Mouse (Mus musculus): Measurements from ENCODE around the gene Tsen34.
A peak's percentile ranks its signal among the peaks of the same experiment; 100 is the strongest.
"Not testable (repeated sequence)": the region's sequence is repeated elsewhere in the genome, so short reads cannot be mapped to it uniquely, and the experiment has no call there.

The Tsen34 gene

GRCm38 (mm10) chr7:3685400-3686187, 7.1 kb upstream of the Tsen34 start:
- no peak for DNase-seq (ENCODE audit: low spot score in 2 of 2)

- no peak for DNase-seq (ENCODE audit: low spot score in 2 of 2)
These were observed 744 bp upstream of the Tsen34 start for GRCm38 (mm10) chr7:3691919-3692318.

GRCm38 (mm10) chr7:3692987-3693808, 535 bp downstream of the Tsen34 start, which contains the start of gene Mboat7:
Gene Mboat7, minus strand, starts transcription at chr7:3693523.
- DNase-seq (ENCODE audit: low spot score in 2 of 2) = peak; percentile 96 to 97

GRCm38 (mm10) chr7:3693809-3694075, 1.1 kb downstream of the Tsen34 start:
- no peak for DNase-seq (ENCODE audit: low spot score in 2 of 2)

- peak; percentile 75 for DNase-seq (ENCODE audit: low spot score in 2 of 2)
These were observed 1.6 kb downstream of the Tsen34 start for GRCm38 (mm10) chr7:3694076-3694948.

GRCm38 (mm10) chr7:3694949-3695305, 2.3 kb downstream of the Tsen34 start:
- not testable (repeated sequence) for DNase-seq (ENCODE audit: low spot score in 2 of 2)

- no peak for DNase-seq (ENCODE audit: low spot score in 2 of 2)
These were observed 5.8 kb downstream of the Tsen34 start for GRCm38 (mm10) chr7:3698471-3698870.

- no peak for DNase-seq (ENCODE audit: low spot score in 2 of 2)
These were observed 10.7 kb downstream of the Tsen34 start for GRCm38 (mm10) chr7:3703148-3703878.

- DNase-seq (ENCODE audit: low spot score in 2 of 2) = peak; percentile 91 to 97
These were observed 11.3 kb downstream of the Tsen34 start, which contains the start of gene Rps9 for GRCm38 (mm10) chr7:3703879-3704441. Gene Rps9, plus strand, starts transcription at chr7:3703993.

GRCm38 (mm10) chr7:3704475-3704874, 11.8 kb downstream of the Tsen34 start:
- DNase-seq (ENCODE audit: low spot score in 2 of 2) = no peak

GRCm38 (mm10) chr7:3705461-3705860, 12.8 kb downstream of the Tsen34 start:
- not testable (repeated sequence) for DNase-seq (ENCODE audit: low spot score in 2 of 2)

GRCm38 (mm10) chr7:3705911-3706310, 13.2 kb downstream of the Tsen34 start:
- DNase-seq (ENCODE audit: low spot score in 2 of 2) = no peak

- no peak for DNase-seq (ENCODE audit: low spot score in 2 of 2)
These were observed 13.8 kb downstream of the Tsen34 start for GRCm38 (mm10) chr7:3706343-3706934.

- no peak for DNase-seq (ENCODE audit: low spot score in 2 of 2)
These were observed 14.4 kb downstream of the Tsen34 start for GRCm38 (mm10) chr7:3707027-3707426.

GRCm38 (mm10) chr7:3707568-3708413, 15.1 kb downstream of the Tsen34 start:
- no peak for DNase-seq (ENCODE audit: low spot score in 2 of 2)

- DNase-seq (ENCODE audit: low spot score in 2 of 2) = not testable (repeated sequence)
These were observed 15.9 kb downstream of the Tsen34 start for GRCm38 (mm10) chr7:3708447-3708980.

- no peak for DNase-seq (ENCODE audit: low spot score in 2 of 2)
These were observed 16.3 kb downstream of the Tsen34 start for GRCm38 (mm10) chr7:3709000-3709399.

GRCm38 (mm10) chr7:3712264-3712942, 19.7 kb downstream of the Tsen34 start:
- DNase-seq (ENCODE audit: low spot score in 2 of 2) = no peak

- DNase-seq (ENCODE audit: low spot score in 2 of 2) = no peak
These were observed 22.6 kb downstream of the Tsen34 start for GRCm38 (mm10) chr7:3715249-3715648.

Measured in urinary bladder, postnatal 36 days (tissue).